19 mouse cellular contexts compared by ENCODE assay signal in genomic region chr9:88638125-88638524, GRCm38 (mm10). TPM values are rescaled to one million over a fixed set of nuclear protein-coding genes. Genes with fewer than 3 reads are reported as not detected.
"Had no signal": no experiment of that assay in that cellular context is flagged by ENCODE, and none has a peak within 500 bp of the region (broad histone marks: within the 10 kb centered on the region; RNA-seq: fewer than 3 reads in every experiment).

No protein-coding gene starts in this region.

RNA-seq across cellular contexts. Expression of gene Trim43a, which starts 57.4 kb away (rescaled TPM):
- total RNA-seq: megakaryocyte-erythroid progenitor cell, adult 5-6 weeks; midbrain, postnatal 0 days; monocyte, adult 5-6 weeks had no signal
- polyA plus RNA-seq: limb, embryonic 11.5 days; limb, embryonic 12.5 days; limb, embryonic 15.5 days; liver, adult 2 months; liver, embryonic 11.5 days; liver, embryonic 12.5 days; liver, embryonic 13.5 days; liver, embryonic 15.5 days; liver, postnatal 0 days; lung, adult 2 months; lung, embryonic 14.5 days; macrophage; midbrain, embryonic 11.5 days; midbrain, embryonic 16.5 days; myocyte; neural tube, embryonic 11.5 days had no signal
